Mouse (Mus musculus): ENCODE results near the gene Nup210. TPM values are rescaled to one million over a fixed set of nuclear protein-coding genes. Genes with fewer than 3 reads are reported as not detected.
A peak's percentile ranks its signal among the peaks of the same experiment; 100 is the strongest.

The Nup210 gene
- polyA plus RNA-seq, 2 experiments: 12.6 to 18.9 TPM

DNA sequence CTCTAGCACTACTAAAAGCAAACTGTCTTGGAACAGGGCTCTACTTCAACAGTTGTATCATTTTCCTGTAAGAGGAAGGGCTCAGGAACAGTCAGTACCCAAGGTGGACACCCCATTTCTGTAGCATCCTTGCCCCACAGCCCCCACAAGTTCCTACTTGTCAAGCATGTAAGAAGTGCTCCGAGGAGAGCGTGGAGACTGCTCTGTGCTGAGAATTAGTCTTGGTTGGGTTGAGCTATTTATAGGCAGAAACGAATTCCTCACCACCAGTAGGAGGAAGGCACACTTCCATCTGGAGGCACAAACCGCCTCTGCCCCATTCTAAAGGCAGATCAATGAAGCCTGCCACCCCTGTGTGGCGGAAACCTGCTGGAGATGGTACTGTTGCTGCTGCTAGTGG lies 75.3 kb downstream of the Nup210 start:
- no peaks in the 10 kb centered on the region for H3K9me3 ChIP-seq (ENCODE audit: control insufficient read depth, low read length)
- 64% methylated on average over 5 of the region's 5 CpGs for WGBS
- no peak overlapping the region for H3K4me3 ChIP-seq (replicated peaks; ENCODE audit: low read length)
- TF ChIP-seq POLR2A (IDR thresholded peaks at IDR 0.05; ENCODE audit: borderline replicate concordance, extremely low read depth, insufficient read depth, insufficient read length): no peak
- H3K27ac ChIP-seq (replicated peaks; ENCODE audit: low read depth, low read length): no peak overlapping the region
- no peak overlapping the region for H3K9ac ChIP-seq (ENCODE audit: low read depth, low read length, severe bottlenecking)
- no peaks in the 10 kb centered on the region; the same call in none of the 2 replicates for H3K4me1 ChIP-seq (ENCODE audit: control insufficient read depth, insufficient read depth, low read length)
- H3K4me2 ChIP-seq (replicated peaks; ENCODE audit: low read depth, low read length, severe bottlenecking): no peak overlapping the region
- DNase-seq (ENCODE audit: low spot score): no peak
- no peak for ATAC-seq (ENCODE audit: low FRiP score, low read depth)
- no peaks in the 10 kb centered on the region for H3K36me3 ChIP-seq (ENCODE audit: control insufficient read depth, insufficient read depth, low read length)
- H3K27me3 ChIP-seq (ENCODE audit: control insufficient read depth, insufficient read depth, low read length): no peaks in the 10 kb centered on the region

DNA sequence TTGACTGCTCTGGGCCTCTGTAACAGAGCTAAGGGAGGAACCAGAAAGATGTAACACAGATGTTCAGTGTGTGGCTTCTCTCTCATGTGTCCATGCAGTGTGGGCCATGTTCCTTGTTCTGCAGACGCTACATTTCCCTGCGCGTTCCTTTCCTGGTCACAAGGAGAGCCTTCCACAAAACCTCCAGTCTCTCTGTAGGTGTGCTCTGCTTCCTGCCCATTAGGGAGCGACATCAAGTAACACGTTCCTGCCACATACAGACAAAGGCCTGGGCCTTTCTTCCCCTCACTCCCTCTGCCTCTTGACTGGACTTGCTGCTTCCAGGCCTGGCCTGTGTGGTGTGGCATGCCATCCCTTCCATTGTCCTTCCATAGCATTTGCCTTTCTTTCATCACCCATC lies 88.4 kb downstream of the Nup210 start:
- 75% methylated on average over 5 of the region's 5 CpGs for WGBS
- H3K4me2 ChIP-seq (replicated peaks; ENCODE audit: low read depth, low read length, severe bottlenecking): no peak overlapping the region
- no peak for TF ChIP-seq POLR2A (IDR thresholded peaks at IDR 0.05; ENCODE audit: borderline replicate concordance, extremely low read depth, insufficient read depth, insufficient read length)
- no peaks in the 10 kb centered on the region for H3K27me3 ChIP-seq (ENCODE audit: control insufficient read depth, insufficient read depth, low read length)
- H3K9ac ChIP-seq (ENCODE audit: low read depth, low read length, severe bottlenecking): no peak overlapping the region
- H3K27ac ChIP-seq (replicated peaks; ENCODE audit: low read depth, low read length): no peak overlapping the region
- no peaks in the 10 kb centered on the region for H3K9me3 ChIP-seq (ENCODE audit: control insufficient read depth, low read length)
- peaks cover 5% of the 10 kb centered on the region; the same call in 1 of the 2 replicates for H3K4me1 ChIP-seq (ENCODE audit: control insufficient read depth, insufficient read depth, low read length)
- no peak for ATAC-seq (ENCODE audit: low FRiP score, low read depth)
- no peaks in the 10 kb centered on the region for H3K36me3 ChIP-seq (ENCODE audit: control insufficient read depth, insufficient read depth, low read length)
- DNase-seq (ENCODE audit: low spot score): no peak
- H3K4me3 ChIP-seq (replicated peaks; ENCODE audit: low read length): no peak overlapping the region

DNA sequence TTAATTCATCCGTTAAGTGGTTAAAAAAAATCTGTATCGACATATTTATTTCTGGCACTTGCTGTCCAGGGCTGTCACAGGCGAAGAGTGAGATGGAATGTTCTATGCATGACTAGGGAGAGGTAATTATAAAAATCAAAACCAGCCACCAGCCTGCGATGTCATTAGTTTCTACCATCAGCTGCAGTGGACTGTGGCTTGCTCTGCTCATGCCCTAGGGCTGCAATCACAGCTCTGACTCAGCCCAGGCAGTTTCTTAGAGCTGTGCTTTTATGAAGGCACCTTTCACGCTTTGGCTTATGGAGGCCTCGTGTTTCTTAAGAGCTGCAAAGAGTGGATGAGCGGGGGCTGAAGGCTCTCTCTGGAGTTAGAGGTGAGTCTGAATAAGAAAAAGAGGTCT lies 95.8 kb downstream of the Nup210 start:
- Histone ChIP-seq H3K36me3 (ENCODE audit: control insufficient read depth, insufficient read depth, low read length) (no peaks in the 10 kb centered on the region), H3K4me2 (replicated peaks; ENCODE audit: low read depth, low read length, severe bottlenecking) (no peak overlapping the region), H3K4me3 (replicated peaks; ENCODE audit: low read length) (no peak overlapping the region), H3K9me3 (ENCODE audit: control insufficient read depth, low read length) (no peaks in the 10 kb centered on the region), H3K27ac (replicated peaks; ENCODE audit: low read depth, low read length) (no peak overlapping the region), H3K9ac (ENCODE audit: low read depth, low read length, severe bottlenecking) (no peak overlapping the region), H3K4me1 (ENCODE audit: control insufficient read depth, insufficient read depth, low read length) (peaks cover 10% of the 10 kb centered on the region; the same call in 1 of the 2 replicates), H3K27me3 (ENCODE audit: control insufficient read depth, insufficient read depth, low read length) (no peaks in the 10 kb centered on the region)
- DNase-seq (ENCODE audit: low spot score) (peak; percentile 38), ATAC-seq (ENCODE audit: low FRiP score, low read depth) (0 out of 2 replicates have a peak, but pooled peaks have one; percentile 24)
- 24% methylated on average over 7 of the region's 7 CpGs for WGBS
- no peak for TF ChIP-seq POLR2A (IDR thresholded peaks at IDR 0.05; ENCODE audit: borderline replicate concordance, extremely low read depth, insufficient read depth, insufficient read length)

DNA sequence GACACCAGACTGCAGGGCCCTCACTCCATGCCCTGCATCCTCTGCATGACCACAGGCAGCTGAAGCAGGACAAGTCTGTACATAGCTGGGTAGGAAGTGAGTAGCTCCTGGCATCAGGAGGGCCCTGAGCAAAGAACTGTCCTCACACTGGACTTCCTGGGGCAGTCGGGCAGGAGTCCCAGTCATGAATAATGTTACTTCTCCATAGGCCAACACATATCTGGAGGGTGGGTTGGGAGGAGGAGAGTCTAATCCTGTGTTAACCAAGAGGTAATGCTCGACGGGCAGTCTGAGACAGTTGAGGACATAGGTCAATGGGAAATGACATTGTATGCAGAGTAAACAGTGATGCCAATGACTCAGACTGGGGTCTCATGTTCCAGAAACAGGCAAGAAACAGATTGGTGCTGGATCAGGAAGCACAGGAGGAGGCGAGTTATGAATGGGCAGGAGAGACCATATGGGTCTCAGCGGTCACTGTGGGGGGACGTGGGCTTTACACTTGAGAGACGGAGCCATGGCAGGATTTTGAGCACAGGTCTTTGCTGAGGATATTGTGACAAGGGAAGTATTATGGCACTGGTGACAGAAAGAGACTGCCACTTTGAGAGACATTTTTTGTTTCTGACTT lies 99.9 kb downstream of the Nup210 start:
- H3K4me1 ChIP-seq (ENCODE audit: control insufficient read depth, insufficient read depth, low read length): peaks cover 5% of the 10 kb centered on the region; the same call in 1 of the 2 replicates
- H3K27me3 ChIP-seq (ENCODE audit: control insufficient read depth, insufficient read depth, low read length): no peaks in the 10 kb centered on the region
- no peak for ATAC-seq (ENCODE audit: low FRiP score, low read depth)
- H3K4me2 ChIP-seq (replicated peaks; ENCODE audit: low read depth, low read length, severe bottlenecking): no peak overlapping the region
- DNase-seq (ENCODE audit: low spot score): no peak
- H3K9ac ChIP-seq (ENCODE audit: low read depth, low read length, severe bottlenecking): no peak overlapping the region
- H3K36me3 ChIP-seq (ENCODE audit: control insufficient read depth, insufficient read depth, low read length): no peaks in the 10 kb centered on the region
- no peak overlapping the region for H3K27ac ChIP-seq (replicated peaks; ENCODE audit: low read depth, low read length)
- H3K9me3 ChIP-seq (ENCODE audit: control insufficient read depth, low read length): no peaks in the 10 kb centered on the region
- H3K4me3 ChIP-seq (replicated peaks; ENCODE audit: low read length): no peak overlapping the region
- WGBS: 87% methylated on average over 7 of the region's 7 CpGs
- TF ChIP-seq POLR2A (IDR thresholded peaks at IDR 0.05; ENCODE audit: borderline replicate concordance, extremely low read depth, insufficient read depth, insufficient read length): no peak

DNA sequence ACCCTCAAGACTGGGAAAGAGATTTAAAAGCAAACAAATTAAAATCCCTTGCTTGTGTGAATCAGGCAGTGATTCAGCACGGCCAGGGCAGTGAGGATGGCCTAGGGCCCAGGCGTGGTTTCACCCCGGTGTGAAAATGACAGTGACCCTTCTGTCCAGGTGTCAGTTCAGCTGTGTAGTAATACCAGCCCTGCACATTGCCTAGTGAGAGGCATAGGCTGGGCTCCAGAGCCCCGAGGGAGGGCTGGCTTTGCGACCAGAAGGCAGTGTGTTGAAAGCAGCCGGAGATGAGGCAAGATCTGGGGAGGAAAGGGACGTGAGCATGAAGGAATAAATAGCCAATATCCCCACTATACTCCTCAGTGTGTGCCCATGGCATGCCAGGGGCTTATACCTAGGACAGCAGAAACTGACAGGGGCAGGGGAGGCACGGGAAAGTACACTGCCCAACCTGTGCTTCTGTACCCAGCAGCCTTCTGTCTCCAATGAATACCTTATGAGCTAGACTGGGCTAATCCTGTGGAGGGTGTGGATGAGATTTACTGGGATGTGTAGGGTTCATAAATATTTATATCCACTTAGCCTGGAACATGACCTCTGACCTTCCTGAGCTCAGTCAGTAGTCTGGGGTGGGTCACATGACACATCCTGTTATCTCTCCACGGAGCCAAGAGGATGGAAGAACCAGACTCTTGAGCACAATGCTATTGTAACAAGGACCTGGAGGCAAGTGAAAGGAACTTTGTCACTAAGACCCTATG lies 102.3 kb downstream of the Nup210 start:
- H3K4me2 ChIP-seq (replicated peaks; ENCODE audit: low read depth, low read length, severe bottlenecking): no peak overlapping the region
- no peaks in the 10 kb centered on the region for H3K9me3 ChIP-seq (ENCODE audit: control insufficient read depth, low read length)
- ATAC-seq (ENCODE audit: low FRiP score, low read depth) (no peak), DNase-seq (ENCODE audit: low spot score) (no peak)
- H3K4me3 ChIP-seq (replicated peaks; ENCODE audit: low read length): no peak overlapping the region
- no peaks in the 10 kb centered on the region for H3K27me3 ChIP-seq (ENCODE audit: control insufficient read depth, insufficient read depth, low read length)
- H3K4me1 ChIP-seq (ENCODE audit: control insufficient read depth, insufficient read depth, low read length): no peaks in the 10 kb centered on the region
- no peak overlapping the region for H3K27ac ChIP-seq (replicated peaks; ENCODE audit: low read depth, low read length)
- WGBS: 58% methylated on average over 9 of the region's 9 CpGs
- TF ChIP-seq POLR2A (IDR thresholded peaks at IDR 0.05; ENCODE audit: borderline replicate concordance, extremely low read depth, insufficient read depth, insufficient read length): no peak
- H3K36me3 ChIP-seq (ENCODE audit: control insufficient read depth, insufficient read depth, low read length): no peaks in the 10 kb centered on the region
- no peak overlapping the region for H3K9ac ChIP-seq (ENCODE audit: low read depth, low read length, severe bottlenecking)

Measured in limb, embryonic 14.5 days (tissue).